Mouse (Mus musculus): Measurements from ENCODE around the gene Fsd1l. TPM values are rescaled to one million over a fixed set of nuclear protein-coding genes. Genes with fewer than 3 reads are reported as not detected.
"Not testable (repeated sequence)": the region's sequence is repeated elsewhere in the genome, so short reads cannot be mapped to it uniquely, and the experiment has no call there.

The Fsd1l gene
- total and polyA plus RNA-seq, 3 experiments: 0.25 to 0.39 (median 0.26) TPM

- in situ Hi-C loops (cut with MboI; ENCODE audit: low pct_ligation_motif_present, low pct_unique_long_range_greater_than_20kb, low sequenced_read_pairs): no loop called here
- no peak overlapping the region for H3K9ac ChIP-seq (ENCODE audit: insufficient read depth, low read depth)
- no peak overlapping the region for H3K27ac ChIP-seq (ENCODE audit: insufficient read depth, low read depth)
- no peak overlapping the region for H3K4me2 ChIP-seq (ENCODE audit: insufficient read depth, low read depth, poor library complexity, severe bottlenecking)
- DNase-seq (ENCODE audit: extremely low read depth): no peak
- peaks cover 5 to 15% of the 10 kb centered on the region in 2 experiments; a peak in 3 of 4 replicates for H3K4me1 ChIP-seq (ENCODE audit: control insufficient read depth in 1 of 2, insufficient read depth in 2 of 2)
- TF ChIP-seq MAZ (IDR thresholded peaks at IDR 0.05; ENCODE audit: low read depth, low read length) (no peak), MXI1 (IDR thresholded peaks at IDR 0.05; ENCODE audit: low read depth, low read length) (no peak), PAX5 (IDR thresholded peaks at IDR 0.05; ENCODE audit: low read length) (no peak), USF1 (IDR thresholded peaks at IDR 0.05; ENCODE audit: low read depth, low read length) (no peak), ETS1 (conservative IDR thresholded peaks at IDR 0.05; ENCODE audit: low read depth, low read length) (no peak), RCOR1 (conservative IDR thresholded peaks at IDR 0.05; ENCODE audit: low read depth, low read length) (no peak), TCF12 (IDR thresholded peaks at IDR 0.05; ENCODE audit: low read depth, low read length) (no peak), SMC3 (IDR thresholded peaks at IDR 0.05; ENCODE audit: low read depth, low read length) (no peak), EP300 (IDR thresholded peaks at IDR 0.05; ENCODE audit: low read length) (no peak)
- H3K9me3 ChIP-seq (replicated peaks; ENCODE audit: low read length): no peaks in the 10 kb centered on the region
- peaks cover 6 to 44% of the 10 kb centered on the region in 2 experiments for H3K36me3 ChIP-seq (replicated peaks in 1 of 2; ENCODE audit: control insufficient read depth in 1 of 2, insufficient read depth in 1 of 2, low read length in 1 of 2)
- dilution Hi-C loops (cut with MboI; ENCODE audit: extremely low pct_ligation_motif_present, extremely low pct_unique_long_range_greater_than_20kb, low sequenced_read_pairs): no loop called here
- no peak overlapping the region for H3K4me3 ChIP-seq (replicated peaks in 1 of 3; ENCODE audit: low read depth in 2 of 3, low read length in 2 of 3, poor library complexity in 1 of 3)
- H3K27me3 ChIP-seq (replicated peaks): no peaks in the 10 kb centered on the region
- H3K79me2 ChIP-seq (replicated peaks; ENCODE audit: control insufficient read depth, extremely low read depth, insufficient read depth, poor library complexity, severe bottlenecking): no peaks in the 10 kb centered on the region
These were observed 91.2 kb downstream of the Fsd1l start for GRCm38 (mm10) chr4:53722506-53722905.

DNA sequence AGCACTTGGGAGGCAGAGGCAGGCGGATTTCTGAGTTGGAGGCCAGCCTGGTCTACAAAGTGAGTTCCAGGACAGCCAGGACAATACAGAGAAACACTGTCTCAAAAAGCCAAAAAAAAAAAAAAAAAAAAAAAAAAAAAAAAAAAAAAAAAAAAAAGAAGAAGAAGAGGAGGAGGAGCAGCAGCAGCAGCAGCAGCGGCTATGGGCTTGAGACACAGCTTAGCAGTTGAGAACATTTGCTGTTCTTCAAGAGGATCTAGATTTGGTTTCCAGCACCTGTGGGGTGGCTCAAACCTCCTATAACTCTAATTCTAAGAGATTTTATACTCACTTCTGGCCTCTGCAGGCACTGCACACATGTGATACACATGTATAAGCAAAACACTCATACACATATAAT, 94.8 kb downstream of the Fsd1l start:
- H3K27me3 ChIP-seq (replicated peaks); H3K9me3 ChIP-seq (replicated peaks; ENCODE audit: low read length); H3K4me1 ChIP-seq (ENCODE audit: control insufficient read depth in 1 of 2, insufficient read depth in 2 of 2); H3K27ac ChIP-seq (ENCODE audit: insufficient read depth, low read depth); H3K9ac ChIP-seq (ENCODE audit: insufficient read depth, low read depth); DNase-seq (ENCODE audit: extremely low read depth); in situ Hi-C loops (cut with MboI; ENCODE audit: low pct_ligation_motif_present, low pct_unique_long_range_greater_than_20kb, low sequenced_read_pairs); H3K4me2 ChIP-seq (ENCODE audit: insufficient read depth, low read depth, poor library complexity, severe bottlenecking); H3K4me3 ChIP-seq (replicated peaks in 1 of 3; ENCODE audit: low read depth in 2 of 3, low read length in 2 of 3, poor library complexity in 1 of 3); dilution Hi-C loops (cut with MboI; ENCODE audit: extremely low pct_ligation_motif_present, extremely low pct_unique_long_range_greater_than_20kb, low sequenced_read_pairs); H3K79me2 ChIP-seq (replicated peaks; ENCODE audit: control insufficient read depth, extremely low read depth, insufficient read depth, poor library complexity, severe bottlenecking): not testable (repeated sequence)
- TF ChIP-seq ZNF384 (IDR thresholded peaks at IDR 0.05; ENCODE audit: low read depth, low read length): peak; percentile 55; the same call in 1 of the 2 replicates
- peaks cover 15 to 60% of the 10 kb centered on the region in 2 experiments for H3K36me3 ChIP-seq (replicated peaks in 1 of 2; ENCODE audit: control insufficient read depth in 1 of 2, insufficient read depth in 1 of 2, low read length in 1 of 2)

GRCm38 (mm10) chr4:53728121-53728520, 96.8 kb downstream of the Fsd1l start:
- DNase-seq (ENCODE audit: extremely low read depth): no peak
- Histone ChIP-seq H3K4me2 (ENCODE audit: insufficient read depth, low read depth, poor library complexity, severe bottlenecking) (no peak overlapping the region), H3K9me3 (replicated peaks; ENCODE audit: low read length) (no peaks in the 10 kb centered on the region), H3K79me2 (replicated peaks; ENCODE audit: control insufficient read depth, extremely low read depth, insufficient read depth, poor library complexity, severe bottlenecking) (no peaks in the 10 kb centered on the region), H3K36me3 (replicated peaks in 1 of 2; ENCODE audit: control insufficient read depth in 1 of 2, insufficient read depth in 1 of 2, low read length in 1 of 2) (peaks cover 16 to 64% of the 10 kb centered on the region in 2 experiments), H3K4me3 (replicated peaks in 1 of 3; ENCODE audit: low read depth in 2 of 3, low read length in 2 of 3, poor library complexity in 1 of 3) (no peak overlapping the region), H3K27me3 (replicated peaks) (no peaks in the 10 kb centered on the region), H3K9ac (ENCODE audit: insufficient read depth, low read depth) (no peak overlapping the region), H3K27ac (ENCODE audit: insufficient read depth, low read depth) (no peak overlapping the region), H3K4me1 (ENCODE audit: control insufficient read depth in 1 of 2, insufficient read depth in 2 of 2) (no peaks in the 10 kb centered on the region)
- in situ Hi-C loops (cut with MboI; ENCODE audit: low pct_ligation_motif_present, low pct_unique_long_range_greater_than_20kb, low sequenced_read_pairs) (no loop called here), dilution Hi-C loops (cut with MboI; ENCODE audit: extremely low pct_ligation_motif_present, extremely low pct_unique_long_range_greater_than_20kb, low sequenced_read_pairs) (no loop called here)
- TF ChIP-seq RAD21 (IDR thresholded peaks at IDR 0.05; ENCODE audit: low read depth, low read length) (no peak), TCF12 (IDR thresholded peaks at IDR 0.05; ENCODE audit: low read depth, low read length) (no peak), NRF1 (IDR thresholded peaks at IDR 0.05; ENCODE audit: low read depth, low read length) (no peak), EP300 (IDR thresholded peaks at IDR 0.05; ENCODE audit: low read length) (no peak), CHD1 (IDR thresholded peaks at IDR 0.05; ENCODE audit: low read depth, low read length) (no peak), IRF4 (IDR thresholded peaks at IDR 0.05; ENCODE audit: low read depth, low read length) (no peak), ZMIZ1 (IDR thresholded peaks at IDR 0.05; ENCODE audit: low read depth, low read length) (no peak), GABPA (IDR thresholded peaks at IDR 0.05; ENCODE audit: insufficient replicate concordance, low read depth, low read length) (no peak), PAX5 (IDR thresholded peaks at IDR 0.05; ENCODE audit: low read length) (no peak), CHD2 (IDR thresholded peaks at IDR 0.05; ENCODE audit: low read length) (no peak)

All from CH12.LX (cell line).